Mouse (Mus musculus): ENCODE data around the gene Fam57b. TPM values are rescaled to one million over a fixed set of nuclear protein-coding genes. Genes with fewer than 3 reads are reported as not detected.
"Not testable (repeated sequence)": the region's sequence is repeated elsewhere in the genome, so short reads cannot be mapped to it uniquely, and the experiment has no call there.

The Fam57b gene
- polyA plus RNA-seq, 1 experiment from 2014 or later: 1.2 TPM

DNA sequence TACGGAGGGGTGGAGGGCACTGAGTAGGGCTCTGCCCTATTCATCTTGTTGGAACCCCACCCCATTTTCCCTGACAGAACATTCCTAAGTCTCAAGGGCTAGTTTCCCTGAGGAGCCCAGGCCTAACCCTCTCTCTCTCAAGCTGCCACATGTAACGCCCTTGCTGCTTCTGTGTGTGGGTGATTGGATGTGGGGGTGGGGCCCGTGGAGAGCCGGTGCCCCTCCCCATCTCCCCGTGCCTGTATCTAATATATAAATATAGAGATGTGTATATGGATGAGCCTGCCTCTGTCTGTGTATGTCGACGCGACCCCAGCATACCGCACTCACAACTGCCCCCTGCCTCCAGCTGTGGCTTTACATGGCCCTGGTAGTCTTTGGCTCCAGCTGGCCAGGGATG, 31.9 kb upstream of the Fam57b start:
- Histone ChIP-seq H3K4me3 (no peak overlapping the region), H3K36me3 (replicated peaks) (peaks cover 94% of the 10 kb centered on the region), H3K9me3 (no peaks in the 10 kb centered on the region), H3K27me3 (replicated peaks; ENCODE audit: low read depth, poor library complexity, severe bottlenecking) (no peaks in the 10 kb centered on the region), H3K4me1 (peaks cover 29% of the 10 kb centered on the region), H3K27ac (replicated peaks) (no peak overlapping the region)
- no peak for DNase-seq (ENCODE audit: low spot score)
- WGBS: 91% methylated on average over 9 of the region's 9 CpGs

DNA sequence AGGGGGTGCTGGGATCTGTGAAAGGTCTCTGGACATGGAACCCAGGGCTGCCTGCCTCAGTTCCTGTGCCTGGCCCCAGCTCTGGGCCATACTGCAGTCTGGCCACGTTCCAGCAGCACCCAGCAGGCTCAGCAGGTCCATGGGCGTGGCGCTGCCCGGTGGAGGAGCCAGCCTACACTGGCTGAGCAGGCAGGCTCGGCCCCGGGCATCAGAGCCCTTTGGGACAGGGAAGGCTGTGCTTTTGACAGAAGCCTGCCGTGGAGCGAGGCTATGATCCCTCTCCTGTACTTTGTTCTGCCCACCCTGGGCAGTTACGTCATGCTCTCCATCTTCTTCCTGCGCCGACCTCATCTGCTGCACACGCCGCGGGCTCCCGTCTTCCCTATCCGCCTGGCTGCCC, 31.3 kb upstream of the Fam57b start, which contains the start of gene Gdpd3:
Gene Gdpd3 (plus strand): TSS at position 134 of the 400 bp plus-strand sequence.
- Histone ChIP-seq H3K27me3 (replicated peaks; ENCODE audit: low read depth, poor library complexity, severe bottlenecking) (no peaks in the 10 kb centered on the region), H3K4me1 (peaks cover 23% of the 10 kb centered on the region), H3K4me3 (no peak within 1 kb of the TSS), H3K27ac (replicated peaks) (no peak within 1 kb of the TSS), H3K9me3 (no peaks in the 10 kb centered on the region), H3K36me3 (replicated peaks) (peaks cover 97% of the 10 kb centered on the region)
- WGBS: 92% methylated on average over 16 of the region's 16 CpGs
- no peak for DNase-seq (ENCODE audit: low spot score)

DNA sequence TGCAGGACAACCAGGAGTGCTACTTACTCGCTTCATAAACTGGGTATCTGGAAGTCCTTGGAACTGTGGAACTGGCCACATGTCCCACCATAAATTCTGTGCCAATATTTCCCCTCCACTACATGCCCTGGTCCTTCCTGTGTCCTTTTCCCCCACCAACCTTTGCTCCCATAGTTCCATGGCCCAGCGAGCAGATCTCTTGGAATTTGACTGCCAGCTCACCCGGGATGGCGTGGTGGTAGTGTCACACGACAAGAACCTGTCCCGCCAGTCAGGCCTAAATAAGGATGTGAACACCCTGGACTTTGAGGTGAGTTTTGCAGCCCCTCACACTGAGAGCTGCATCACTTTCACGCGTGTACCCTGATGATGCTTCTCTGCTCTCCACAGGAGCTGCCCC, 30.5 kb upstream of the Fam57b start:
- 92% methylated on average over 8 of the region's 8 CpGs for WGBS
- Histone ChIP-seq H3K27ac (replicated peaks) (no peak overlapping the region), H3K4me1 (peaks cover 15% of the 10 kb centered on the region), H3K4me3 (no peak overlapping the region), H3K9me3 (no peaks in the 10 kb centered on the region), H3K27me3 (replicated peaks; ENCODE audit: low read depth, poor library complexity, severe bottlenecking) (no peaks in the 10 kb centered on the region), H3K36me3 (replicated peaks) (peaks cover 90% of the 10 kb centered on the region)
- no peak for DNase-seq (ENCODE audit: low spot score)

DNA sequence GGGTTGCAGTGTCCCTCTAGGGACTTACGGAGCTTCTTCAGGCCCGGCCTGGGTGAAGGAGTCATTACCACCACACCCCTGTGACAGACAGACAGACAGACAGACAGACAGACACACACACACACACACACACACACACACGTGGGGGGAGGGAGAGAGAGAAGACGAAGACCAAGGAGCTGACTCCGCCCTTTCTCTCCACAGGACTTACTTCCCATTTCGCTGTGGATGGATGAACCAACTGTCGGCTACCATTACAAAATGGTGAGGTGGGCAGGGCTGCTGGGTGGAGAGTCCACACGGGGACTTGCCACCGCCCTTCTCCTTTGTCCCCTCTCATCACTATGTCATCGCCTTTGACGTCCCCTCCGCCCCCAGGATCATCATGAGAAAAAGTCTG, 26.7 kb upstream of the Fam57b start:
- Histone ChIP-seq H3K4me3 (no peak overlapping the region), H3K27ac (replicated peaks) (no peak overlapping the region), H3K27me3 (replicated peaks; ENCODE audit: low read depth, poor library complexity, severe bottlenecking) (no peaks in the 10 kb centered on the region), H3K4me1 (peaks cover 14% of the 10 kb centered on the region), H3K9me3 (no peaks in the 10 kb centered on the region), H3K36me3 (replicated peaks) (peaks cover 72% of the 10 kb centered on the region)
- DNase-seq (ENCODE audit: low spot score): no peak
- 92% methylated on average over 12 of the region's 12 CpGs for WGBS

DNA sequence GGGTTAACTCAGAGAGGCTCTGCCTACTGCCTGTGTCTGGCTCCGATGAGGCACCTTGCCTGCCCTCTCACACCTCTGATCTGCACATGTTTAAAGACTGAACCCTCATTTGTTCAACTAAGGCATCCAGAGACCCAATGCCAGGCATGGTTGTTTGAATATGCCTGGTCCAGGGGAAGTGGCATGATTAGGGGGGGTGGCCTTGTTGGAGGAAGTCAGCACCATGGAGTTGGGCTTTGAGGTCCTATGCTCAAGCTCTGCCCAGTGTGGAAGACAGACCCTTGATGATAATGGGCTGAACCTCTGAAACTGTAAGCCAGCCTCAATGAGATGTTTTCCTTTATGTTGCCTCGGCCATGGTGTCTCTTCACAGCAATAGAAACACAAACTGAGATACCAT, 24.1 kb upstream of the Fam57b start:
- Histone ChIP-seq H3K27me3 (replicated peaks; ENCODE audit: low read depth, poor library complexity, severe bottlenecking) (no peaks in the 10 kb centered on the region), H3K4me3 (no peak overlapping the region), H3K4me1 (peaks cover 38% of the 10 kb centered on the region), H3K9me3 (no peaks in the 10 kb centered on the region), H3K27ac (replicated peaks) (no peak overlapping the region), H3K36me3 (replicated peaks) (peaks cover 47% of the 10 kb centered on the region)
- WGBS: 89% methylated on average over 2 of the region's 2 CpGs
- DNase-seq (ENCODE audit: low spot score): no peak

DNA sequence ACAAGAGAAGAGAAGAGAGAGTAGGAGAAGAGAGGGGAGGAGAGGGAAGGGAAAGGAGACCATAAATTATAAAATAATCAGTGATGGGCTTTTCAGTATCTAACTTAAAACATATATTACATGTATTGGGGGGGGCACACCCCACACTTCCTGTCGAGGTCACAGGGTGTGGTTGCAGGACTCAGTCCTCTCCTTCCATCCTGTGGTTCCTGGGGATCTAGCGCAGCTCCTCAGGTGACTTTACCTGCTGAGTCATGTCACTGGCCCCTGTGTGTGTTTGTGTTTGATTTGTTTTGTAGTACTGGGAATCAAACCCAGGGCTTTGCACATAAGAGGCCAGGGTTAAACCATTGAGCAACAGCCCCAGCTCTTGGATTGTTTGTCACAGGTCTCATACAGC, 23.0 kb upstream of the Fam57b start:
- peaks cover 39% of the 10 kb centered on the region for H3K36me3 ChIP-seq (replicated peaks)
- H3K27ac ChIP-seq (replicated peaks): no peak overlapping the region
- H3K4me1 ChIP-seq: peaks cover 44% of the 10 kb centered on the region
- WGBS: 85% methylated on average over 2 of the region's 2 CpGs
- H3K27me3 ChIP-seq (replicated peaks; ENCODE audit: low read depth, poor library complexity, severe bottlenecking): no peaks in the 10 kb centered on the region
- no peak overlapping the region for H3K4me3 ChIP-seq
- DNase-seq (ENCODE audit: low spot score): no peak
- no peaks in the 10 kb centered on the region for H3K9me3 ChIP-seq

DNA sequence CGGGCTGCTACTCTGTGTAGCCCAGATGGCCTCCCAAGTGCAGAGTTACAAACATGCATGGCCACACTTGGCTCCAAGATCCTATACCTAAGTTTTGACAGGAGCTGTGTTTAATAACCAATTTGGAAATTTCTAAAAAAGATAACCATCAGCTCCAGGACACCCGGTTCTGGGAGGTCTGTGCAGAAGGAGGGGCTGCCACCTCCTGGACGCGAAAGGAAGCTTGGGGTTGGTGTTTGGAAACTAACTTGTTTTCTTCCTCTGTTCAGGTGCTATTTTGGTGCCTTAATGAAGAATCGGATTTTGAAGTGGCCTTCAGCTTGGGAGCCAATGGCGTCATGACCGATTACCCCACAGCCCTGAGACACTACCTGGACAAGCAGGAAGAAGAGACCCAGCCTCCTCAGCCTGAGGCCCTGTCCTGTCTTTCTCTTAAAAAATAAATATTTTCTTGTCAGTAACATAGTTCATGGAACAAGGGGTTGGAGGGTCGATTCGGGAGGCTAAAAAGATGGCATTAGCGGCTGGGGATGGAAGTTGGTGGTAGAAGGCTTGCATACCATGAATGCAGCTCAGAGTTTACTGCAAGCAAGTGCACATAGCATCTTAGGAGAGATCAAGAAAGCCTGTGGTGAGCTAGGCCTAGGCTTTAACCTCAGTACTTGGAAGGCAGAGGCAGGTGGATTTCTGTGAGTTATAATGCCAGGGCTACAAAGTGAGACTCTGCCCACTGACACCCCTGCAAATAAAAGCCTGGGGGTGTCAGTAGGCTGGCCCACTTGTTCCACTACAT, 22.1 kb upstream of the Fam57b start:
- Histone ChIP-seq H3K9me3 (no peaks in the 10 kb centered on the region), H3K27me3 (replicated peaks; ENCODE audit: low read depth, poor library complexity, severe bottlenecking) (no peaks in the 10 kb centered on the region), H3K27ac (replicated peaks) (peak overlapping the region; percentile 95), H3K4me3 (peak overlapping the region; percentile 85; the same call in 1 of the 2 replicates), H3K36me3 (replicated peaks) (peaks cover 30% of the 10 kb centered on the region), H3K4me1 (peaks cover 53% of the 10 kb centered on the region)
- no peak for DNase-seq (ENCODE audit: low spot score)
- WGBS: 82% methylated on average over 10 of the region's 10 CpGs

DNA sequence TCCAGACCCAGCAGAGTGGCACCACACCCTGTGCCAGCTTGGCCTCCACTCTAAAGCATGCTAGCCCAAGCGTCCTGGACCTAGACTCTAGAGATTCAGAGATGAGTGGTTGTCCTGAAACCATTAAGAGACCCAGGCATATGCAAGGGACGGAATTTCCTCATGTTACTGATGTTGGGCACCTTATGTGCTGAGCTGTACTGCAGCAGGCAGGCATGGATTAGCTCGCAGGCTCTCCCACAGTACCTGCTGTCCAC, 21.6 kb upstream of the Fam57b start:
- peaks cover 59% of the 10 kb centered on the region for H3K4me1 ChIP-seq
- H3K27me3 ChIP-seq (replicated peaks; ENCODE audit: low read depth, poor library complexity, severe bottlenecking): no peaks in the 10 kb centered on the region
- peak overlapping the region; percentile 95 for H3K27ac ChIP-seq (replicated peaks)
- no peaks in the 10 kb centered on the region for H3K9me3 ChIP-seq
- WGBS: 64% methylated on average over 3 of the region's 3 CpGs
- H3K36me3 ChIP-seq (replicated peaks): peaks cover 25% of the 10 kb centered on the region
- no peak for DNase-seq (ENCODE audit: low spot score)
- peak overlapping the region; percentile 85 for H3K4me3 ChIP-seq

DNA sequence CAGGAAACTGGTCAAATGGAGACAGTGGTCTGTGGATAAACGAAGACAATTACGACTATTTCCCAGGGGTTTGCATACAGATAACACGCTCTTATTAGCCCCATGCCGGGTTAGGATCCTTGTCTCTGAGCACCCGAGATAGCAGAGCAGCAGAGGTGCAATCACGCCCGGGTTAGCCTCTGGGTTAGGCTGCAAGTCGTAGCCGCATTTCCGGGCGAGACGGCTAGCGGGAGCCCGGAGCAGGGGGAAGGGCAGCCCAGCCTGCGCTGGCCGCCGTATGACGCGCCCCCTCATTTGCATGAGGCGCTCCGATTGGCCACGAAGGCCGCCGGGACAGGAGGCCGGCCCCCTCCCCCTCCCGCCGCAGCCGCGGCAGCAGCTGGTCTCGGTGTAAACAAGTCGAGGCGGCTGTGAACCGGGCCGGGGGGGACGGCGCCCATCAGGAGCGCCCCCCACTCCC, 20.8 kb upstream of the Fam57b start, which contains the start of gene Ypel3:
Gene Ypel3 (plus strand): TSS at position 358 of the 460 bp plus-strand sequence.
- Histone ChIP-seq H3K36me3 (replicated peaks) (peaks cover 21% of the 10 kb centered on the region), H3K27me3 (replicated peaks; ENCODE audit: low read depth, poor library complexity, severe bottlenecking) (no peaks in the 10 kb centered on the region), H3K4me1 (peaks cover 66% of the 10 kb centered on the region), H3K4me3 (peak within 1 kb of the TSS; percentile 85), H3K9me3 (no peaks in the 10 kb centered on the region), H3K27ac (replicated peaks) (peak within 1 kb of the TSS; percentile 95)
- under 1% methylated on average over 37 of the region's 37 CpGs for WGBS
- DNase-seq (ENCODE audit: low spot score): peak; percentile 96

DNA sequence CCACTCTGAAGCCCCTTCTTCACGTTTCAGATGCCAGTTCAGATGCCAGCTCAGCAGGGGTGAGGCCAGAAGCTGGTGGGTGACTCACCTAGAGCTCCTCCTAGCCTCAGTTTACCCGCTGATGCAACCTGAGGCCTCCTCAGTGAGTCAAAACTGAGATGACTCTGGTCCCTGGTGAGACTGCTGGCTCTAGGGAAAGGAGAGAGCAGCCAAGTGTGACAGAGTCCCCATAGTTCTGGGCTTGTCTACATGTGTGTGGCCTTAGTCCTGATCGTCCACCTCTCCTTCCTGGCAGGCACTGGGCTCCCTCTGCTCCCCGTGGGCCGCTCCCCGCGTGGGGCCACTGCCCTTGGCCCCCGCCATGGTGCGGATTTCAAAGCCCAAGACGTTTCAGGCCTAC, 20.0 kb upstream of the Fam57b start:
- peak overlapping the region; percentile 85 for H3K4me3 ChIP-seq
- DNase-seq (ENCODE audit: low spot score): no peak
- H3K4me1 ChIP-seq: peaks cover 74% of the 10 kb centered on the region
- 39% methylated on average over 10 of the region's 10 CpGs for WGBS
- H3K9me3 ChIP-seq: no peaks in the 10 kb centered on the region
- H3K36me3 ChIP-seq (replicated peaks): peaks cover 22% of the 10 kb centered on the region
- peak overlapping the region; percentile 95 for H3K27ac ChIP-seq (replicated peaks)
- no peaks in the 10 kb centered on the region for H3K27me3 ChIP-seq (replicated peaks; ENCODE audit: low read depth, poor library complexity, severe bottlenecking)

DNA sequence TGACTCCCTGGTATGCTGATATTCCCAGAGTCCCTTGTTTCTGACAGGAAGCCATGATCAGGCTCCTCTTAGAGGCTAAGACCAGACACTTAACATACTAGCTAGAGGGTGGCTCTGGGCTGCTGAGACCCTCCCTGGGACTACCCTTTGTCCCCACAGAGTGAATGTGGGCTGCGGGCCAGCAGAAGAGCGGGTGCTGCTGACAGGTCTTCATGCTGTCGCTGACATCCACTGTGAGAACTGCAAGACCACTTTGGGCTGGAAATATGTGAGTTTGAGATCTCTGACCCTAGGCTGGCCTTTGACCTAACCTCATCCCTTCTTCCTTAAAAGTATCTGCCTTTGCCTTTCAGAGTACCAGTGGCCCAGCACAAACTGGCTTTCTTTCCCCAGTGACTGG, 19.3 kb upstream of the Fam57b start:
- no peak for DNase-seq (ENCODE audit: low spot score)
- Histone ChIP-seq H3K27me3 (replicated peaks; ENCODE audit: low read depth, poor library complexity, severe bottlenecking) (no peaks in the 10 kb centered on the region), H3K9me3 (no peaks in the 10 kb centered on the region), H3K4me3 (peak overlapping the region; percentile 85), H3K36me3 (replicated peaks) (peaks cover 22% of the 10 kb centered on the region), H3K4me1 (peaks cover 81% of the 10 kb centered on the region), H3K27ac (replicated peaks) (peak overlapping the region; percentile 95; the same call in 1 of the 2 replicates)
- 84% methylated on average over 3 of the region's 3 CpGs for WGBS

DNA sequence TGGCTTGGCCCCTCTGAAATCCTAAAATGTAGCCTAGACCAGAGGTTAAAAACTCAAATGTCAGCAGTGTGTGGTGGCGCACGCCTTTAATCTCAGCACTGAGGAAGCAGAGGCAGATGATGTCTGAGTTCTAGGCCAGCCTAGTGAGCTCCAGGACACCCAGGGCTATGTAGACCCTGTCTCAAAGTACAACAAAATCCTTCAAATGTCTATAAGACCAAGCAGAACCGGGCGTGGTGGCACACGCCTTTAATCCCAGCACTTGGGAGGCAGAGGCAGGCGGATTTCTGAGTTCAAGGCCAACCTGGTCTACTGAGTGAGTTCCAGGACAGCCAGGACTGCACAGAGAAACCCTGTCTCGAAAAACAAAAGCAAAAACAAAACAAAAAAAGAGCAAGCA, 18.4 kb upstream of the Fam57b start:
- peaks cover 82% of the 10 kb centered on the region for H3K4me1 ChIP-seq
- not testable (repeated sequence) for DNase-seq (ENCODE audit: low spot score); H3K4me3 ChIP-seq; H3K27me3 ChIP-seq (replicated peaks; ENCODE audit: low read depth, poor library complexity, severe bottlenecking); H3K9me3 ChIP-seq
- peak overlapping the region; percentile 84; the same call in 1 of the 2 replicates for H3K27ac ChIP-seq (replicated peaks)
- peaks cover 25% of the 10 kb centered on the region for H3K36me3 ChIP-seq (replicated peaks)
- 87% methylated on average over 7 of the region's 7 CpGs for WGBS

All from embryonic facial prominence, embryonic 10.5 days (tissue).